Mouse (Mus musculus) ES-E14 (cell line): ENCODE results near the gene Syt15. TPM values are rescaled to one million over a fixed set of nuclear protein-coding genes. Genes with fewer than 3 reads are reported as not detected.

Experiments
- DNase-seq: peaks from one replicate; pipeline ENCODE4 v3.0.0-alpha.2; 2013; ENCODE audit warnings: low read depth, low spot score
- H3K27ac ChIP-seq: 2 replicates; pipeline ENCODE4 v1.5.1; 2012; ENCODE audit warnings: low read depth, mild to moderate bottlenecking, low read length, moderate library complexity, mixed read lengths; ENCODE audit not compliant: poor library complexity, insufficient read depth, severe bottlenecking
- H3K36me3 ChIP-seq: 2 replicates; pipeline ENCODE4 v1.6.1; 2012; ENCODE audit warnings: mild to moderate bottlenecking, low read length, moderate library complexity, mixed read lengths; ENCODE audit not compliant: control insufficient read depth, poor library complexity, insufficient read depth, severe bottlenecking
- H3K4me1 ChIP-seq, 2 experiments: fragments of 150-350 bp in 1 of 2; sonication (generic) in 1 of 2; 2 replicates each; pipeline ENCODE4 v1.6.1; 2012; ENCODE audit warnings: low read length in 2 of 2, mild to moderate bottlenecking in 1 of 2, mixed read lengths in 1 of 2; ENCODE audit not compliant: control insufficient read depth in 2 of 2, insufficient read depth in 2 of 2, poor library complexity in 1 of 2
- H3K4me3 ChIP-seq, 2 experiments: fragments of 150-350 bp in 1 of 2; sonication (generic) in 1 of 2; 2 replicates each; pipeline ENCODE4 v1.5.1; 2012; ENCODE audit warnings: low read length in 2 of 2, low read depth in 1 of 2, mild to moderate bottlenecking in 1 of 2, mixed read lengths in 1 of 2; ENCODE audit not compliant: insufficient read depth in 1 of 2, poor library complexity in 1 of 2, severe bottlenecking in 1 of 2
- H3K9ac ChIP-seq: 2 replicates; pipeline ENCODE4 v1.6.1; 2012; ENCODE audit warnings: low read depth, mild to moderate bottlenecking, low read length, mixed read lengths; ENCODE audit not compliant: poor library complexity, insufficient read depth, severe bottlenecking
- H3K9me3 ChIP-seq: fragments of 150-350 bp; sonication (generic); 2 replicates; pipeline ENCODE4 v1.6.1; 2012; ENCODE audit warnings: low read depth, mild to moderate bottlenecking, low read length; ENCODE audit not compliant: control insufficient read depth, insufficient read depth
- CHD2 ChIP-seq: IDR thresholded peaks from 2 replicates; pipeline ENCODE4 v1.6.1; 2014; ENCODE audit warnings: mild to moderate bottlenecking, low read depth, low read length, inconsistent platforms
- HCFC1 ChIP-seq: IDR thresholded peaks from 2 replicates; pipeline ENCODE4 v1.6.1; 2012; ENCODE audit warnings: low read length, inconsistent platforms, borderline replicate concordance; ENCODE audit not compliant: insufficient read depth
- MAFK ChIP-seq: IDR thresholded peaks from 2 replicates; pipeline ENCODE4 v1.6.1; 2014; ENCODE audit warnings: mild to moderate bottlenecking, low read depth, low read length, inconsistent platforms; ENCODE audit not compliant: insufficient read depth
- ZC3H11A ChIP-seq: IDR thresholded peaks from 2 replicates; pipeline ENCODE4 v1.6.1; 2012; ENCODE audit warnings: low read depth, mild to moderate bottlenecking, inconsistent platforms, low read length, borderline replicate concordance
- ZNF384 ChIP-seq: IDR thresholded peaks from 2 replicates; pipeline ENCODE4 v1.6.1; 2012; ENCODE audit warnings: low read depth, low read length, inconsistent platforms
- in situ Hi-C, 2 experiments: fragments of 600-800 bp; cut with MboI; formaldehyde crosslinking; loops; one replicate each; pipeline ENCODE4 v1.15.1; 2025; ENCODE audit warnings: low sequenced_read_pairs in 2 of 2, inconsistent platforms in 1 of 2; ENCODE audit not compliant: unreplicated experiment in 2 of 2
- total RNA-seq: library from RNA; depleted of rRNA; stranded (reverse); fragments of 300-350 nt; gene quantifications from 2 replicates; pipeline ENCODE4 v1.2.3, GENCODE M21; 2012

The Syt15 gene
- total RNA-seq, 1 experiment: not detected

GRCm38 (mm10) chr14:34209942-34210341 lies 9.5 kb upstream of the Syt15 start:
- H3K36me3 ChIP-seq: no peaks in the 10 kb centered on the region
- TF ChIP-seq MAFK (no peak), HCFC1 (no peak), ZC3H11A (no peak), ZNF384 (no peak), CHD2 (no peak)
- in situ Hi-C loops: no loop called here
- no peaks in the 10 kb centered on the region for H3K4me1 ChIP-seq
- H3K4me3 ChIP-seq: no peak overlapping the region
- DNase-seq: no peak
- H3K27ac ChIP-seq: no peak overlapping the region
- H3K9ac ChIP-seq: no peak overlapping the region
- H3K9me3 ChIP-seq: no peaks in the 10 kb centered on the region

- Histone ChIP-seq H3K4me1 (no peaks in the 10 kb centered on the region), H3K9ac (no peak overlapping the region), H3K9me3 (no peaks in the 10 kb centered on the region), H3K27ac (no peak overlapping the region), H3K4me3 (no peak overlapping the region), H3K36me3 (no peaks in the 10 kb centered on the region)
- no peak for TF ChIP-seq ZNF384
- no peak for TF ChIP-seq MAFK
- no peak for TF ChIP-seq CHD2
- in situ Hi-C loops: no loop called here
- DNase-seq: no peak
These were observed 3.8 kb upstream of the Syt15 start for GRCm38 (mm10) chr14:34215451-34216127.

- Histone ChIP-seq H3K4me1 (no peaks in the 10 kb centered on the region), H3K4me3 (peak overlapping the region; percentile 56 to 59), H3K9ac (peak overlapping the region; percentile 20; the same call in 1 of the 2 replicates), H3K27ac (no peak overlapping the region), H3K9me3 (no peaks in the 10 kb centered on the region), H3K36me3 (no peaks in the 10 kb centered on the region)
- no peak for DNase-seq
- TF ChIP-seq ZNF384 (no peak), MAFK (no peak), CHD2 (no peak), HCFC1 (no peak), ZC3H11A (no peak)
- in situ Hi-C loops: no loop called here
These were observed 397 bp downstream of the Syt15 start for GRCm38 (mm10) chr14:34219786-34220198.

- in situ Hi-C loops: no loop called here
- TF ChIP-seq HCFC1 (no peak), CHD2 (no peak), ZNF384 (no peak), MAFK (no peak), ZC3H11A (no peak)
- no peak for DNase-seq
- H3K27ac ChIP-seq: no peak overlapping the region
- H3K36me3 ChIP-seq: no peaks in the 10 kb centered on the region
- no peak overlapping the region for H3K9ac ChIP-seq
- H3K9me3 ChIP-seq: no peaks in the 10 kb centered on the region
- no peak overlapping the region for H3K4me3 ChIP-seq
- no peaks in the 10 kb centered on the region for H3K4me1 ChIP-seq
These were observed 1.0 kb downstream of the Syt15 start for GRCm38 (mm10) chr14:34220426-34220825.
